Mouse (Mus musculus) MEL (cell line): ENCODE results near the gene Adamts2. TPM values are rescaled to one million over a fixed set of nuclear protein-coding genes. Genes with fewer than 3 reads are reported as not detected.

ENCODE experiments used
- DNase-seq: peaks from one replicate; pipeline ENCODE4 v3.0.0; 2011; ENCODE audit warnings: low read depth, low spot score
- H3K27ac ChIP-seq: 2 replicates; pipeline ENCODE4 v1.5.1; 2012; ENCODE audit warnings: low read depth, mild to moderate bottlenecking, control low read depth, low read length, moderate library complexity; ENCODE audit not compliant: control insufficient read depth
- H3K27me3 ChIP-seq, 2 experiments: fragments of 150-350 bp in 1 of 2; sonication (generic) in 1 of 2; 2 replicates each; pipeline ENCODE4 v1.6.1; 2012; ENCODE audit warnings: low read length in 2 of 2, mild to moderate bottlenecking in 2 of 2, improper control_type of control experiment in 1 of 2, moderate library complexity in 1 of 2; ENCODE audit not compliant: insufficient read depth in 2 of 2, control insufficient read depth in 1 of 2
- H3K36me3 ChIP-seq, 2 experiments: 2 replicates each; pipeline ENCODE4 v1.6.1; 2012 to 2014; ENCODE audit warnings: low read length in 2 of 2, improper control_type of control experiment in 1 of 2, inconsistent platforms in 1 of 2, mild to moderate bottlenecking in 1 of 2; ENCODE audit not compliant: insufficient read depth in 2 of 2, control insufficient read depth in 1 of 2
- H3K4me1 ChIP-seq, 2 experiments: fragments of 150-350 bp in 1 of 2; sonication (generic) in 1 of 2; 2 replicates each; pipeline ENCODE4 v1.6.1; 2012; ENCODE audit warnings: low read length in 2 of 2, improper control_type of control experiment in 1 of 2, mild to moderate bottlenecking in 1 of 2; ENCODE audit not compliant: insufficient read depth in 2 of 2, control insufficient read depth in 1 of 2
- H3K4me3 ChIP-seq, 2 experiments: fragments of 150-350 bp in 1 of 2; sonication (generic) in 1 of 2; 2 replicates each; pipeline ENCODE4 v1.5.1; 2012; ENCODE audit warnings: low read depth in 2 of 2, low read length in 2 of 2, mild to moderate bottlenecking in 2 of 2, moderate library complexity in 2 of 2, control low read depth in 1 of 2, improper control_type of control experiment in 1 of 2; ENCODE audit not compliant: control insufficient read depth in 1 of 2, insufficient read depth in 1 of 2
- H3K79me2 ChIP-seq: 2 replicates; pipeline ENCODE4 v1.6.1; 2012; ENCODE audit warnings: mild to moderate bottlenecking, low read length, moderate library complexity; ENCODE audit not compliant: control insufficient read depth, poor library complexity, insufficient read depth
- H3K9ac ChIP-seq: 2 replicates; pipeline ENCODE4 v1.6.1; 2012; ENCODE audit warnings: low read depth, mild to moderate bottlenecking, control low read depth, low read length, moderate library complexity; ENCODE audit not compliant: control insufficient read depth, poor library complexity, severe bottlenecking
- H3K9me3 ChIP-seq: fragments of 150-350 bp; sonication (generic); replicated peaks from 2 replicates; pipeline ENCODE4 v1.6.1; 2012; ENCODE audit warnings: mild to moderate bottlenecking, low read length, improper control_type of control experiment, moderate library complexity; ENCODE audit not compliant: insufficient read depth
- CHD2 ChIP-seq: IDR thresholded peaks from 2 replicates; pipeline ENCODE4 v1.6.1; 2011; ENCODE audit warnings: low read length, improper control_type of control experiment
- CTCF ChIP-seq, 3 experiments: IDR thresholded peaks in 2 of 3; conservative IDR thresholded peaks in 1 of 3; 2 replicates each; pipeline ENCODE4 v1.5.1; 2011 to 2012; ENCODE audit warnings: low read length in 3 of 3, low read depth in 2 of 3, mild to moderate bottlenecking in 2 of 3, improper control_type of control experiment in 1 of 3, inconsistent platforms in 1 of 3, mixed read lengths in 1 of 3, moderate library complexity in 1 of 3; ENCODE audit not compliant: control insufficient read depth in 1 of 3, insufficient read depth in 1 of 3, poor library complexity in 1 of 3, severe bottlenecking in 1 of 3
- EP300 ChIP-seq, 2 experiments: IDR thresholded peaks; 2 replicates each; pipeline ENCODE4 v1.6.1; 2011; ENCODE audit warnings: improper control_type of control experiment in 2 of 2, low read length in 2 of 2, low read depth in 1 of 2, mild to moderate bottlenecking in 1 of 2
- ETS1 ChIP-seq: IDR thresholded peaks from 2 replicates; pipeline ENCODE4 v1.6.1; 2012; ENCODE audit warnings: low read depth, mild to moderate bottlenecking, inconsistent platforms, low read length, improper control_type of control experiment, moderate library complexity
- MAX ChIP-seq: IDR thresholded peaks from 2 replicates; pipeline ENCODE4 v1.6.1; 2011; ENCODE audit warnings: low read length, improper control_type of control experiment
- MAZ ChIP-seq: IDR thresholded peaks from 2 replicates; pipeline ENCODE4 v1.6.1; 2012; ENCODE audit warnings: low read depth, mild to moderate bottlenecking, inconsistent platforms, low read length, improper control_type of control experiment
- MXI1 ChIP-seq: IDR thresholded peaks from 2 replicates; pipeline ENCODE4 v1.6.1; 2011; ENCODE audit warnings: mild to moderate bottlenecking, low read depth, low read length, improper control_type of control experiment
- MYC ChIP-seq: IDR thresholded peaks from 2 replicates; pipeline ENCODE4 v1.6.1; 2011; ENCODE audit warnings: low read depth, mild to moderate bottlenecking, low read length, improper control_type of control experiment, moderate library complexity
- NELFE ChIP-seq: IDR thresholded peaks from 2 replicates; pipeline ENCODE4 v1.6.1; 2011; ENCODE audit warnings: low read depth, low read length, improper control_type of control experiment
- POLR2A ChIP-seq, 2 experiments: IDR thresholded peaks; 2 replicates each; pipeline ENCODE4 v1.6.1; 2011 to 2012; ENCODE audit warnings: low read length in 2 of 2, mild to moderate bottlenecking in 2 of 2, control low read depth in 1 of 2, improper control_type of control experiment in 1 of 2, low read depth in 1 of 2, moderate library complexity in 1 of 2; ENCODE audit not compliant: control insufficient read depth in 1 of 2, insufficient read depth in 1 of 2, poor library complexity in 1 of 2
- POLR2AphosphoS2 ChIP-seq: IDR thresholded peaks from 2 replicates; pipeline ENCODE4 v1.6.1; 2011; ENCODE audit warnings: low read length, improper control_type of control experiment
- POLR2AphosphoS5 ChIP-seq: IDR thresholded peaks from 2 replicates; pipeline ENCODE4 v1.6.1; 2012; ENCODE audit warnings: low read depth, borderline replicate concordance, mild to moderate bottlenecking, inconsistent platforms, low read length, moderate library complexity, mixed read lengths
- RAD21 ChIP-seq: IDR thresholded peaks from 2 replicates; pipeline ENCODE4 v1.6.1; 2011; ENCODE audit warnings: mild to moderate bottlenecking, low read depth, low read length, improper control_type of control experiment
- RCOR1 ChIP-seq: IDR thresholded peaks from 2 replicates; pipeline ENCODE4 v1.6.1; 2012; ENCODE audit warnings: low read depth, mild to moderate bottlenecking, inconsistent platforms, low read length, improper control_type of control experiment
- SMC3 ChIP-seq: IDR thresholded peaks from 2 replicates; pipeline ENCODE4 v1.6.1; 2011; ENCODE audit warnings: low read depth, low read length, improper control_type of control experiment
- TAL1 ChIP-seq: IDR thresholded peaks from 2 replicates; pipeline ENCODE4 v1.6.1; 2012; ENCODE audit warnings: mild to moderate bottlenecking, inconsistent platforms, low read length, moderate library complexity, mixed read lengths
- TBP ChIP-seq: IDR thresholded peaks from 2 replicates; pipeline ENCODE4 v1.8.0; 2011; ENCODE audit warnings: low read depth, low read length, improper control_type of control experiment
- TCF12 ChIP-seq: IDR thresholded peaks from 2 replicates; pipeline ENCODE4 v1.6.1; 2014; ENCODE audit warnings: low read depth, mild to moderate bottlenecking, inconsistent platforms, low read length, improper control_type of control experiment, moderate library complexity
- UBTF ChIP-seq: IDR thresholded peaks from 2 replicates; pipeline ENCODE4 v1.6.1; 2012; ENCODE audit warnings: low read depth, mild to moderate bottlenecking, inconsistent platforms, low read length, improper control_type of control experiment, moderate library complexity, borderline replicate concordance; ENCODE audit not compliant: insufficient read depth
- USF1 ChIP-seq: IDR thresholded peaks from 2 replicates; pipeline ENCODE4 v1.6.1; 2014; ENCODE audit warnings: low read depth, mild to moderate bottlenecking, inconsistent platforms, low read length, improper control_type of control experiment, moderate library complexity
- ZMIZ1 ChIP-seq: IDR thresholded peaks from 2 replicates; pipeline ENCODE4 v1.6.1; 2012; ENCODE audit warnings: low read depth, mild to moderate bottlenecking, inconsistent platforms, low read length, improper control_type of control experiment, moderate library complexity
- ZNF384 ChIP-seq: IDR thresholded peaks from 2 replicates; pipeline ENCODE4 v1.6.1; 2012; ENCODE audit warnings: low read depth, mild to moderate bottlenecking, inconsistent platforms, low read length, improper control_type of control experiment
- polyA plus RNA-seq, 2 experiments: library from polyadenylated mRNA; stranded (reverse) in 1 of 2; unstranded in 1 of 2; fragments of >175 nt in 1 of 2; fragments of >200 nt in 1 of 2; gene quantifications; 2 replicates each; pipeline versions ENCODE4 v1.2.1 to v1.2.4; 2012; ENCODE audit warnings: low replicate concordance in 2 of 2, low read depth in 1 of 2; ENCODE audit not compliant: insufficient read length in 2 of 2, insufficient read depth in 1 of 2, missing spikeins in 1 of 2
- total RNA-seq: library from RNA; depleted of rRNA; stranded (reverse); fragments of 300-350 nt; gene quantifications from 2 replicates; pipeline ENCODE4 v1.2.3, GENCODE M21; 2012

Adamts2 gene
- total and polyA plus RNA-seq, 3 experiments, result not detected

DNA sequence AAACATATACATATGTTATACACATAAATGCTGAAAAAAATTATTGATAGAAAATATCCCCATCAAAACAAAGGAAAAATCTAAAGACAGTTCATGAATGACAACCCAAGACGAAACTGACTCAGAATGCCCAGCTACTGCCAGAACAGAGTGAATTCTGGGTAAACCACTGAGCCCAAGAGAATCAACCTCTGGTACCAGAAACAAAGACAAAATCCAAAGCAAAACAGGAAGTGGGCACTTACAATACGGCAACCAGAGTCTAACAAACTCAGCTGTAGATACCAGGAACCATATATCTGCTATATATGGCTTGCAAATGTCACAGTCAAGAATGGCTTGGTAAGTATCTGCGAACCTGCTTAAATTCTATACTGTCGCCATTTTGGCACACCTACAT lies 233.8 kb downstream of the Adamts2 start:
- Histone ChIP-seq H3K9me3 (no peaks in the 10 kb centered on the region), H3K4me3 (no peak overlapping the region)
- no peak for DNase-seq
- TF ChIP-seq TBP (no peak), ETS1 (no peak), ZNF384 (no peak), TCF12 (no peak), POLR2A (IDR thresholded peaks at IDR 0.05; ENCODE audit: control insufficient read depth in 1 of 2, insufficient read depth in 1 of 2, low read depth in 1 of 2, low read length in 2 of 2, poor library complexity in 1 of 2) (no peak), MAX (no peak), CHD2 (no peak), POLR2AphosphoS5 (no peak), TAL1 (no peak), UBTF (no peak), MXI1 (no peak), SMC3 (no peak), RAD21 (no peak), NELFE (no peak)
- TF ChIP-seq, all 39 proteins: peak for 0
- no peak overlapping the region for H3K27ac ChIP-seq
- no peak overlapping the region for H3K9ac ChIP-seq
- H3K79me2 ChIP-seq, result no peaks in the 10 kb centered on the region
- no peaks in the 10 kb centered on the region for H3K27me3 ChIP-seq
- no peaks in the 10 kb centered on the region for H3K4me1 ChIP-seq
- H3K36me3 ChIP-seq, result no peaks in the 10 kb centered on the region

- DNase-seq, result no peak
- TF ChIP-seq ZMIZ1, result no peak
- no peak for TF ChIP-seq USF1
- TF ChIP-seq RCOR1, result no peak
- no peak for TF ChIP-seq NELFE
- TF ChIP-seq POLR2AphosphoS5, result no peak
- TF ChIP-seq MXI1, result no peak
- no peak for TF ChIP-seq POLR2AphosphoS2
- no peak for TF ChIP-seq EP300 (IDR thresholded peaks at IDR 0.05; ENCODE audit: low read depth in 1 of 2, low read length in 2 of 2)
- TF ChIP-seq CTCF (IDR thresholded peaks at IDR 0.05 in 2 of 3, conservative IDR thresholded peaks at IDR 0.05 in 1 of 3; ENCODE audit: control insufficient read depth in 1 of 3, insufficient read depth in 1 of 3, low read depth in 2 of 3, low read length in 3 of 3, poor library complexity in 1 of 3, severe bottlenecking in 1 of 3), result no peak
- no peak for TF ChIP-seq UBTF
- TF ChIP-seq MYC, result no peak
- no peak for TF ChIP-seq MAZ
- TF ChIP-seq, all 39 proteins: peak for 0
- H3K4me1 ChIP-seq, result no peaks in the 10 kb centered on the region
- no peaks in the 10 kb centered on the region for H3K79me2 ChIP-seq
- no peak within 1 kb of the TSS for H3K27ac ChIP-seq
- H3K9me3 ChIP-seq, result no peaks in the 10 kb centered on the region
- H3K9ac ChIP-seq, result no peak within 1 kb of the TSS
- peaks cover 0 to 3% of the 10 kb centered on the region in 2 experiments; a peak in 1 of 4 replicates for H3K27me3 ChIP-seq
- H3K36me3 ChIP-seq, result no peaks in the 10 kb centered on the region
- no peak within 1 kb of the TSS for H3K4me3 ChIP-seq
Observed at GRCm38 (mm10) chr11:50841023-50841735, 239.3 kb downstream of the Adamts2 start, which contains the start of gene Zfp879. TSS of gene Zfp879 (minus strand) at chr11:50841552.
